Mouse (Mus musculus) myocyte (in vitro differentiated cells): ENCODE results near the gene Abcb10.

Experiments
- E2F4 ChIP-seq: IDR thresholded peaks from one replicate; pipeline ENCODE4 v1.6.1; 2011; ENCODE audit warnings: mild to moderate bottlenecking, control low read depth, moderate library complexity; ENCODE audit not compliant: insufficient read depth
- MAX ChIP-seq: IDR thresholded peaks from one replicate; pipeline ENCODE4 v1.6.1; 2011; ENCODE audit warnings: low read depth, mild to moderate bottlenecking, control low read depth
- POLR2A ChIP-seq: IDR thresholded peaks from one replicate; pipeline ENCODE4 v1.6.1; 2011; ENCODE audit warnings: low read depth, mild to moderate bottlenecking, control low read depth, moderate library complexity; ENCODE audit not compliant: insufficient read length
- POLR2AphosphoS2 ChIP-seq: IDR thresholded peaks from one replicate; pipeline ENCODE4 v1.6.1; 2011; ENCODE audit warnings: low read depth, control low read depth; ENCODE audit not compliant: insufficient read length
- SRF ChIP-seq: IDR thresholded peaks from one replicate; pipeline ENCODE4 v1.6.1; 2011; ENCODE audit warnings: low read depth; ENCODE audit not compliant: control insufficient read depth, insufficient read length
- TCF12 ChIP-seq: IDR thresholded peaks from one replicate; pipeline ENCODE4 v1.6.1; 2011; ENCODE audit warnings: mild to moderate bottlenecking, control low read depth; ENCODE audit not compliant: poor library complexity, insufficient read depth, severe bottlenecking
- USF1 ChIP-seq: IDR thresholded peaks from one replicate; pipeline ENCODE4 v1.6.1; 2011; ENCODE audit warnings: low read depth, mild to moderate bottlenecking, control low read depth, moderate library complexity

DNA sequence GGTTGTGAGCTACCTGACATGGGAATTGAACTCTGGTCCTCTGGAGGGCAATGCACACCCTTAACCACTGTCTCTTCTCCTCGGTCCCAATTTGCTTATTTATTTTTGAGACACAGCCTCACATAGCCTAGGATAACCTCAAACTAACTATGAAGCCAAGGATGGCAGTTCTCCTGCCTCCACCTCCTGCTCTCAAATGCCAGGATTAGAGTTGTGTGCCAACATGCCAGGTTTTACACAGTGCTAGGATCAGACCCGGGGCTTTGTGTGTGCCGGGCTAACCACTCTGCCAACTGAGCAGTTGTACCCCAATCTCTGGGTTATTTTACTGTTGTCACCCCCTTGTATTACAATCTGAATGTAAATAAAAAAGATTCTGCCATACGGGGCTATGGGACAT is 5.4 kb downstream of the Abcb10 start:
- TF ChIP-seq POLR2A, result no peak
- no peak for TF ChIP-seq TCF12
- no peak for TF ChIP-seq POLR2AphosphoS2
- TF ChIP-seq USF1, result no peak
- TF ChIP-seq E2F4, result no peak
- TF ChIP-seq MAX, result no peak
- TF ChIP-seq SRF, result no peak
